34 mouse cellular contexts compared by ENCODE assay signal in genomic region chr9:70867381-70867780, GRCm38 (mm10).
"Had no signal": no experiment of that assay in that cellular context is flagged by ENCODE, and none has a peak within 500 bp of the region (broad histone marks: within the 10 kb centered on the region; RNA-seq: fewer than 3 reads in every experiment).

No protein-coding gene starts in this region.

- H3K4me3 ChIP-seq: heart, embryonic 10.5 days; heart, embryonic 12.5 days; heart, embryonic 13.5 days; heart, embryonic 15.5 days; hindbrain, embryonic 10.5 days; hindbrain, embryonic 12.5 days; hindbrain, embryonic 13.5 days; hindbrain, embryonic 15.5 days; intestine, embryonic 15.5 days; kidney, embryonic 15.5 days; layer of hippocampus, adult 2 months had no signal

- H3K27ac ChIP-seq: heart, embryonic 10.5 days; heart, embryonic 13.5 days; heart, embryonic 15.5 days; hindbrain, embryonic 10.5 days; hindbrain, embryonic 12.5 days; hindbrain, embryonic 13.5 days; hindbrain, embryonic 14.5 days; hindbrain, embryonic 15.5 days; hindbrain, postnatal 0 days; intestine, embryonic 15.5 days; kidney, embryonic 15.5 days; kidney, postnatal 0 days; layer of hippocampus, adult 2 months had no signal

- DNase-seq: heart, postnatal 10 days; heart, postnatal 14 days; heart, postnatal 36 days; heart, postnatal 4 days; kidney, adult 11 months; kidney, adult 18-20 months; kidney, adult 2 months; kidney, adult 8-10 months; kidney, adult 9 months; kidney, postnatal 10 days; kidney, postnatal 14 days; kidney, postnatal 25 days; kidney, postnatal 36 days; kidney, postnatal 4 days; layer of hippocampus, adult 9-11 months; layer of hippocampus, postnatal 36 days had no signal

- ATAC-seq: hindbrain, embryonic 16.5 days; hindbrain, postnatal 0 days; inflammation-experienced regulatory T-cells, adult 6 months; intestine, embryonic 15.5 days; intestine, embryonic 16.5 days; intestine, postnatal 0 days had no signal
